Mouse (Mus musculus): ENCODE data around the gene Slc35c2.
A peak's percentile ranks its signal among the peaks of the same experiment; 100 is the strongest.

The Slc35c2 gene

GRCm38 (mm10) chr2:165275124-165275640 lies 12.5 kb downstream of the Slc35c2 start:
- DNase-seq (ENCODE audit: low read depth, low spot score) = peak; percentile 42

DNA sequence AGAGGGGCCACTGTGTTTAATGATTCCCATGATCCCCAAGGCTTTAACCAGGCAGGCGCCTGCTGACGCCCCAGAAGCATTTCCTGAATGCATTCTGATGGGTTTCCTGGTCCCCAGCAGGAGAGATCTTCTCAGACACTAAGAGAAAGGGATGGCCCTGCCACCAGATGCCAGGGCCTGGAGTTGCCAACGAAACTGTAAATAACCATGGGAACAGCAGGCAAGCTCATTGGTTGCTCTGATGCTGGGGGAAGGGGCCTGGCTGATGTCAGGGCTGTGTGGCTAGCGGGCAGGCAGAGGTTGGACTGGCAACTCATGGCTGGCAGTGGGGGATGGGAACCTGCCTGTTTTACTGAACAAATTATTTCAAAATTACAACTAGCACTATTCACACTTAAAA lies 14.1 kb downstream of the Slc35c2 start:
- no peak for DNase-seq (ENCODE audit: low read depth, low spot score)

DNA sequence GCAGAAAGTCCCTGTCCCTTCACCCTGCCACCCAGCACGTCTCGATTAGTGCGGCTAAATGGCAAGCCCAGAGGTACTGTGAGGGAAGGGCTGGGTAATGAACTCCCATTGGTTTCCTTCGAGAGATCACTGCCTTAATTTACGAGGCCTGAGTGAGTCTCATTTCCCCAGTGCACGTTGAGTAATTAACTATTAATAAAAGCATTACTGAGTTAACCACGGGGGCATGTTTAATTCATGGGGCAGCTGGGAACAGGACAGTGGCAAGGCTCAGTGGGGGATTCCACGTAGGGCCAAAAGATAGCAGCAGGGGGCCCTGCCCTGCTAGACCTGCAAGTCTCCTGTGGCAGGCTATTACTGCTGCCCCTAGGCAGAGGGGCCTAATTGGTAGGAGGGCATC lies 16.3 kb downstream of the Slc35c2 start:
- no peak for DNase-seq (ENCODE audit: low read depth, low spot score)

- no peak for DNase-seq (ENCODE audit: low read depth, low spot score)
Observed at GRCm38 (mm10) chr2:165270858-165271257, 16.8 kb downstream of the Slc35c2 start.

DNA sequence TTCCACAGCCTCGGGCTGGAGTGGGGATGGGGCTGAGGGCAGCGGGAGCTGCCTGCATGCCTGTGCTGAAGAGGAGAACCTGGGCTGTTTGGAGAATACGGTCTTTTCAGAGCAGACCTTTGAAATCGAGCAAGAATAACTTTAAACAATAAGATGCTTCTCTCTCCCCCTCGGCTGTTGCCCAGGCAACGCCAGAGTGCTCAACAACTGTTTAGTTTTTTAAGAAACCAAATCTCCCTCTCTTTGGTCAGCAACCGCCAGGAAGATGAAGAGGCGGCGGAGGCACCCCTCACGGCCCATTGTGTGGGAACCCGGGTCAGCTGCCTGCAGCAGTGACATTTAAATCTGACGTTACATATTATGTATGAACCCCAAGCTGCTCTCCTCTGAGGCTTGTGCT lies 20.9 kb downstream of the Slc35c2 start:
- peak; percentile 63 for DNase-seq (ENCODE audit: low read depth, low spot score)

- peak; percentile 80 for DNase-seq (ENCODE audit: low read depth, low spot score)
Observed at GRCm38 (mm10) chr2:165263861-165264260, 23.8 kb downstream of the Slc35c2 start.

DNA sequence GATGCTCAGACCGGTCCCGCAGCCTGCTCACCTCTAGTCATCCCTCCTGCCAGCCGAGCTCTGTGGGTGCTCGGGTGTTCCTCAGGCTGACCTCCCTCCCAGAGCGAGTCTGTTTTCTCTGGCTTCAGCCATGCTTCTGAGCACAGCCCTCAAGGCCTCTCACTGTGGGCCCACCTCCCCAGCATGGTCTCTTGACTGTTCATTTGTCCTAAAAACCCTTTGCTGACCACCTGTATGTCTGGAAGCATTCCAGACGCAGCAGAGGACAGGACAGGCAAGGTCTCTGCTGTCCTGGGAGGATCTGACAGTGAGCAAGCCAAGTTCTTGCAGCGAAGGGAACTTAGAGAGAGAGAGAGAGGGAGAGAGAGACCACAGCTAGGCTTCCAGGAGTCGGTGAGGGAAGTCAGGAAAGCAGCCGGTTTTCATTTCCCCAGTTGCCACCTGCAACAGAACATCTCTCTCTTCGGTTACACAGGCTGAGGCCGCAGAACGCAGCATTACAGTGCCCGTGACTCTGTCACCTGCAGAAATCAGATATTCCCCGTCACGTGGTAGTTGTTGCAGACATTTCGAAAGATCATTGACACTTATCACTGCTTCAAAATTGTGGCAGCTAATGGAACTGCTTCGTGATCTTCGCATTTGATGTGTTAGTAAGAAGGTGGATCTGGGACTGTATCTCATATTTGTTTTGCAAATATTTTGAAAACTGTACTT lies 25.2 kb downstream of the Slc35c2 start:
- DNase-seq (ENCODE audit: low read depth, low spot score) = no peak

- DNase-seq (ENCODE audit: low read depth, low spot score) = no peak
Observed at GRCm38 (mm10) chr2:165259859-165260258, 27.8 kb downstream of the Slc35c2 start.

- no peak for DNase-seq (ENCODE audit: low read depth, low spot score)
Observed at GRCm38 (mm10) chr2:165258321-165258720, 29.3 kb downstream of the Slc35c2 start.

- DNase-seq (ENCODE audit: low read depth, low spot score) = peak; percentile 78
Observed at GRCm38 (mm10) chr2:165257151-165257834, 30.4 kb downstream of the Slc35c2 start.

- peak; percentile 34 for DNase-seq (ENCODE audit: low read depth, low spot score)
Observed at GRCm38 (mm10) chr2:165256213-165256612, 31.5 kb downstream of the Slc35c2 start.

- no peak for DNase-seq (ENCODE audit: low read depth, low spot score)
Observed at GRCm38 (mm10) chr2:165253867-165254266, 33.8 kb downstream of the Slc35c2 start.

- no peak for DNase-seq (ENCODE audit: low read depth, low spot score)
Observed at GRCm38 (mm10) chr2:165253269-165253668, 34.4 kb downstream of the Slc35c2 start.

- DNase-seq (ENCODE audit: low read depth, low spot score) = no peak
Observed at GRCm38 (mm10) chr2:165252801-165253200, 34.9 kb downstream of the Slc35c2 start.

DNA sequence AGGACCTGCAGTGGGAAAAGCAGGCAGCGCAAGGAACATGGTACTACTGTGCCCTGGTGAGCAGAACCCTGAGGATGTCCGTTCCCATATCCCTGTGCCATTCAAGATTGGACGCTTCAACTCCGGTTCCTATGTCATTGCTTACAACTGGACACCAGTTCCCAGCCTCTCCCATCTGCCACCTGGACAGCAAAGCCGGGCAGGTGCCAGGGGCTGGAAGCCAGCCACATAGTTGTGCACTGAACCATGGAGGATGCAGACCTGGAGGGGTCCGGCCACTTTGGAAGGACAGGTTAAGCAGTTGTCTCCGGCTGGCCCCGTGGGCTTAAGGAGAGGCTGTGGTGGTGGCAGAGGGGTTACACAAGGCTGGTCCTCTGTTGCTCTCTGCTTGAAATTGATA lies 35.3 kb downstream of the Slc35c2 start:
- peak; percentile 78 for DNase-seq (ENCODE audit: low read depth, low spot score)

DNA sequence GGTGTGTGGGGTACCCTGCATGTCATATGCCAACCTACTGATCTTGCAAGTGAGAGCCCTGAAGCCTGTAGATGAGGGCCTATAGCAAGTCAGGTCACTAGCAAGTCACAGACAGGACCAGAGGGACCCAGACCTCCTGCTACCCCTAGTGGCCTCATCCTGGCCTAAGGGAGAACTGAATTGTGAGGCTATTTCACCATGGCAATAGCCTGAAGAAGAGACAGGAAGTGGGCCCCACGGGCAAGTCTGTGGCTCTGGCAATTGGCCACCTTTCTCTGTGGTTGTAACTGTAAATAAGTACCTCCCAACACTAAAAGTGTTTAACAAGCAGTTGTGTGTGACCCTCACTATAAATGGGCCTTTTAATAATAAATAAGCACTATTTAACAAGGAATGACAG lies 36.8 kb downstream of the Slc35c2 start:
- no peak for DNase-seq (ENCODE audit: low read depth, low spot score)

- DNase-seq (ENCODE audit: low read depth, low spot score) = no peak
Observed at GRCm38 (mm10) chr2:165248967-165249366, 38.7 kb downstream of the Slc35c2 start.

- no peak for DNase-seq (ENCODE audit: low read depth, low spot score)
Observed at GRCm38 (mm10) chr2:165246349-165246748, 41.3 kb downstream of the Slc35c2 start.

- peak; percentile 84 for DNase-seq (ENCODE audit: low read depth, low spot score)
Observed at GRCm38 (mm10) chr2:165243122-165243720, 44.4 kb downstream of the Slc35c2 start.

GRCm38 (mm10) chr2:165242575-165242974 lies 45.1 kb downstream of the Slc35c2 start:
- DNase-seq (ENCODE audit: low read depth, low spot score) = peak; percentile 72

GRCm38 (mm10) chr2:165241786-165242185 lies 45.9 kb downstream of the Slc35c2 start:
- no peak for DNase-seq (ENCODE audit: low read depth, low spot score)

DNA sequence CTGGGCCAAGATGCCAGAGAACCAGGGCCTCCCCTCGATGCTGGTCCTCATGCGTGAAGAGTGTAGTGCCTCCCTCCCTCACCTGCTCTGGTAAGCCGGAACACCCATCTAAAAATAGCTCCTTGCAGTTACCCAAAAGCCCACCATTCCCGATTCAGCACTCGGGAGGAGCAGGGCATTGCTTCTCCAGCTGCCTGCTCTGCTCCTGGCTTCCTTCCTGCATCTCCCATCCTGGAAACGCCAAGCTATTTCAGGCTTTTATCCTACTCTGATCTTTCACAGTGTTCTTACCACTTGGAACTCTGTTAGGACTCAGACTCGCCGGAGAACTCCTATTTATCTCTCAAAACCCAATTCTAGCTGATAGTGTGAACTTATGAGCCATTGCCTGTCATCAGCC lies 47.3 kb downstream of the Slc35c2 start:
- peak; percentile 62 for DNase-seq (ENCODE audit: low read depth, low spot score)
